Mouse (Mus musculus): ENCODE results near the gene Lmod3. TPM values are rescaled to one million over a fixed set of nuclear protein-coding genes. Genes with fewer than 3 reads are reported as not detected.

Lmod3 gene
- polyA plus RNA-seq, 1 experiment from 2014 or later: not detected

GRCm38 (mm10) chr6:97216154-97216821, 36.3 kb downstream of the Lmod3 start:
- Histone ChIP-seq H3K27me3 (ENCODE audit: poor library complexity, severe bottlenecking) (peaks cover 6% of the 10 kb centered on the region), H3K9me3 (no peaks in the 10 kb centered on the region; the same call in 1 of the 2 replicates), H3K4me1 (peaks cover 21% of the 10 kb centered on the region), H3K36me3 (replicated peaks) (peaks cover 15% of the 10 kb centered on the region), H3K4me3 (no peak overlapping the region), H3K27ac (no peak overlapping the region)
- DNase-seq (ENCODE audit: extremely low spot score, low spot score): no peak
- 93% methylated on average over 4 of the region's 4 CpGs for WGBS

- 81% methylated on average over 12 of the region's 12 CpGs for WGBS
- Histone ChIP-seq H3K27ac (no peak overlapping the region), H3K9me3 (no peaks in the 10 kb centered on the region; the same call in 1 of the 2 replicates), H3K4me1 (peaks cover 35% of the 10 kb centered on the region), H3K4me3 (peak overlapping the region; percentile 61), H3K27me3 (ENCODE audit: poor library complexity, severe bottlenecking) (peaks cover 6% of the 10 kb centered on the region), H3K36me3 (replicated peaks) (peaks cover 15% of the 10 kb centered on the region)
- no peak for DNase-seq (ENCODE audit: extremely low spot score, low spot score)
Observed at GRCm38 (mm10) chr6:97211981-97212380, 40.6 kb downstream of the Lmod3 start.

GRCm38 (mm10) chr6:97210962-97211601, 41.5 kb downstream of the Lmod3 start:
- Histone ChIP-seq H3K4me3 (peak overlapping the region; percentile 61), H3K27ac (peak overlapping the region; percentile 80), H3K4me1 (peaks cover 35% of the 10 kb centered on the region), H3K27me3 (ENCODE audit: poor library complexity, severe bottlenecking) (peaks cover 6% of the 10 kb centered on the region), H3K9me3 (no peaks in the 10 kb centered on the region; the same call in 1 of the 2 replicates), H3K36me3 (replicated peaks) (peaks cover 15% of the 10 kb centered on the region)
- 5% methylated on average over 22 of the region's 22 CpGs for WGBS
- DNase-seq (ENCODE audit: extremely low spot score, low spot score): no peak

- WGBS: 11% methylated on average over 32 of the region's 32 CpGs
- H3K27ac ChIP-seq: peak within 1 kb of the TSS; percentile 80
- DNase-seq (ENCODE audit: extremely low spot score, low spot score): peak; percentile 91
Observed at GRCm38 (mm10) chr6:97210191-97210961, 42.2 kb downstream of the Lmod3 start, which contains the start of gene Arl6ip5. Gene Arl6ip5 (plus strand): TSS chr6:97210689.

GRCm38 (mm10) chr6:97209751-97210150, 42.8 kb downstream of the Lmod3 start:
- DNase-seq (ENCODE audit: extremely low spot score, low spot score): no peak
- Histone ChIP-seq H3K27me3 (ENCODE audit: poor library complexity, severe bottlenecking) (peaks cover 6% of the 10 kb centered on the region), H3K36me3 (replicated peaks) (peaks cover 4% of the 10 kb centered on the region), H3K9me3 (no peaks in the 10 kb centered on the region), H3K4me3 (no peak overlapping the region), H3K27ac (no peak overlapping the region), H3K4me1 (peaks cover 41% of the 10 kb centered on the region)
- 82% methylated on average over 4 of the region's 4 CpGs for WGBS

More at GRCm38 (mm10) chr6:97210191-97210961, 42.2 kb downstream of the Lmod3 start, which contains the start of gene Arl6ip5:
- Histone ChIP-seq H3K27me3 (ENCODE audit: poor library complexity, severe bottlenecking) (peaks cover 6% of the 10 kb centered on the region), H3K9me3 (no peaks in the 10 kb centered on the region; the same call in 1 of the 2 replicates), H3K4me3 (peak within 1 kb of the TSS; percentile 61), H3K36me3 (replicated peaks) (peaks cover 10% of the 10 kb centered on the region), H3K4me1 (peaks cover 41% of the 10 kb centered on the region)

GRCm38 (mm10) chr6:97209201-97209600, 43.4 kb downstream of the Lmod3 start:
- no peak overlapping the region for H3K4me3 ChIP-seq
- WGBS: 52% methylated on average over 3 of the region's 3 CpGs
- peaks cover 6% of the 10 kb centered on the region for H3K27me3 ChIP-seq (ENCODE audit: poor library complexity, severe bottlenecking)
- no peak overlapping the region for H3K27ac ChIP-seq
- no peak for DNase-seq (ENCODE audit: extremely low spot score, low spot score)
- peaks cover 46% of the 10 kb centered on the region for H3K4me1 ChIP-seq
- H3K9me3 ChIP-seq: no peaks in the 10 kb centered on the region
- no peaks in the 10 kb centered on the region for H3K36me3 ChIP-seq (replicated peaks)

- Histone ChIP-seq H3K36me3 (replicated peaks) (no peaks in the 10 kb centered on the region), H3K4me3 (no peak overlapping the region), H3K27ac (no peak overlapping the region), H3K27me3 (ENCODE audit: poor library complexity, severe bottlenecking) (peaks cover 6% of the 10 kb centered on the region), H3K9me3 (no peaks in the 10 kb centered on the region), H3K4me1 (peaks cover 50% of the 10 kb centered on the region)
- no peak for DNase-seq (ENCODE audit: extremely low spot score, low spot score)
- WGBS: 22% methylated on average over 3 of the region's 3 CpGs
Observed at GRCm38 (mm10) chr6:97208406-97208805, 44.2 kb downstream of the Lmod3 start.

- no peak for DNase-seq (ENCODE audit: extremely low spot score, low spot score)
- Histone ChIP-seq H3K4me3 (no peak overlapping the region), H3K27ac (no peak overlapping the region), H3K9me3 (no peaks in the 10 kb centered on the region), H3K36me3 (replicated peaks) (no peaks in the 10 kb centered on the region), H3K27me3 (ENCODE audit: poor library complexity, severe bottlenecking) (peaks cover 4% of the 10 kb centered on the region), H3K4me1 (peaks cover 53% of the 10 kb centered on the region)
- 83% methylated on average over 4 of the region's 4 CpGs for WGBS
Observed at GRCm38 (mm10) chr6:97207085-97207484, 45.5 kb downstream of the Lmod3 start.

GRCm38 (mm10) chr6:97205439-97205885, 47.1 kb downstream of the Lmod3 start, which contains the start of gene Uba3:
Gene Uba3 (minus strand): TSS chr6:97205647.
- H3K9me3 ChIP-seq: no peaks in the 10 kb centered on the region
- H3K36me3 ChIP-seq (replicated peaks): peaks cover 8% of the 10 kb centered on the region
- under 1% methylated on average over 38 of the region's 38 CpGs for WGBS
- no peaks in the 10 kb centered on the region for H3K27me3 ChIP-seq (ENCODE audit: poor library complexity, severe bottlenecking)
- peak within 1 kb of the TSS; percentile 90 for H3K4me3 ChIP-seq
- peaks cover 40% of the 10 kb centered on the region for H3K4me1 ChIP-seq
- H3K27ac ChIP-seq: peak within 1 kb of the TSS; percentile 98
- DNase-seq (ENCODE audit: extremely low spot score, low spot score): peak; percentile 100

- Histone ChIP-seq H3K36me3 (replicated peaks) (peaks cover 14% of the 10 kb centered on the region), H3K4me3 (peak overlapping the region; percentile 90), H3K27me3 (ENCODE audit: poor library complexity, severe bottlenecking) (no peaks in the 10 kb centered on the region), H3K9me3 (no peaks in the 10 kb centered on the region), H3K4me1 (peaks cover 35% of the 10 kb centered on the region), H3K27ac (peak overlapping the region; percentile 98)
- DNase-seq (ENCODE audit: extremely low spot score, low spot score): no peak
- whole genome bisulfite sequencing: under 1% methylated on average over 16 of the region's 16 CpGs
Observed at GRCm38 (mm10) chr6:97204952-97205351, 47.6 kb downstream of the Lmod3 start.

GRCm38 (mm10) chr6:97204252-97204869, 48.2 kb downstream of the Lmod3 start:
- WGBS: 29% methylated on average over 9 of the region's 9 CpGs
- no peaks in the 10 kb centered on the region for H3K9me3 ChIP-seq
- peak overlapping the region; percentile 90 for H3K4me3 ChIP-seq
- peak overlapping the region; percentile 98 for H3K27ac ChIP-seq
- H3K4me1 ChIP-seq: peaks cover 31% of the 10 kb centered on the region
- peaks cover 16% of the 10 kb centered on the region for H3K36me3 ChIP-seq (replicated peaks)
- H3K27me3 ChIP-seq (ENCODE audit: poor library complexity, severe bottlenecking): no peaks in the 10 kb centered on the region
- DNase-seq (ENCODE audit: extremely low spot score, low spot score): no peak

GRCm38 (mm10) chr6:97202477-97202876, 50.1 kb downstream of the Lmod3 start:
- H3K4me3 ChIP-seq: no peak overlapping the region
- DNase-seq (ENCODE audit: extremely low spot score, low spot score): no peak
- peaks cover 23% of the 10 kb centered on the region for H3K4me1 ChIP-seq
- peaks cover 30% of the 10 kb centered on the region for H3K36me3 ChIP-seq (replicated peaks)
- H3K9me3 ChIP-seq: no peaks in the 10 kb centered on the region
- no peaks in the 10 kb centered on the region for H3K27me3 ChIP-seq (ENCODE audit: poor library complexity, severe bottlenecking)
- no peak overlapping the region for H3K27ac ChIP-seq
- WGBS: 95% methylated on average over 3 of the region's 3 CpGs
